Mouse (Mus musculus): ENCODE measurements around the gene Sccpdh.

Sccpdh gene

DNA sequence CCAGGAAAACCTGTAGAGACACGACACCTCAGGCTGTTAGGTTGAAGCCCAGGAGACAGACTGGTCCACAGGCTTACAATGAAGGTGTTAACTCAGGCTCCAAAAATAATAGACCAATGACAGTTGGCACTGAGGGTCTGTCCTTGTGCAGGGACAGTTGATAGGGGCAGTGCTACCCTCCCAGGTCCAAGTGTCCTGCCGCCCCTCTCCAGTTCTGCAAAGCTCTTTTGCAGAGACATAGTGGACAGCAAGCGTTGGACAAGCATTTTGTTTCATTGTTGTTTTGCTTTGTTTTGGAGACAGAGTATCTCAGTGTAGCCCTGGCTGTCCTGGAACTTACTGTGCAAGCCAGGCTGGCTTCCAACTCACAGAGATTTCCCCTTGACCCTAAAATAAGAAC, 63.4 kb downstream of the Sccpdh start:
- DNase-seq (ENCODE audit: extremely low read depth, low read depth, low spot score): no peak

DNA sequence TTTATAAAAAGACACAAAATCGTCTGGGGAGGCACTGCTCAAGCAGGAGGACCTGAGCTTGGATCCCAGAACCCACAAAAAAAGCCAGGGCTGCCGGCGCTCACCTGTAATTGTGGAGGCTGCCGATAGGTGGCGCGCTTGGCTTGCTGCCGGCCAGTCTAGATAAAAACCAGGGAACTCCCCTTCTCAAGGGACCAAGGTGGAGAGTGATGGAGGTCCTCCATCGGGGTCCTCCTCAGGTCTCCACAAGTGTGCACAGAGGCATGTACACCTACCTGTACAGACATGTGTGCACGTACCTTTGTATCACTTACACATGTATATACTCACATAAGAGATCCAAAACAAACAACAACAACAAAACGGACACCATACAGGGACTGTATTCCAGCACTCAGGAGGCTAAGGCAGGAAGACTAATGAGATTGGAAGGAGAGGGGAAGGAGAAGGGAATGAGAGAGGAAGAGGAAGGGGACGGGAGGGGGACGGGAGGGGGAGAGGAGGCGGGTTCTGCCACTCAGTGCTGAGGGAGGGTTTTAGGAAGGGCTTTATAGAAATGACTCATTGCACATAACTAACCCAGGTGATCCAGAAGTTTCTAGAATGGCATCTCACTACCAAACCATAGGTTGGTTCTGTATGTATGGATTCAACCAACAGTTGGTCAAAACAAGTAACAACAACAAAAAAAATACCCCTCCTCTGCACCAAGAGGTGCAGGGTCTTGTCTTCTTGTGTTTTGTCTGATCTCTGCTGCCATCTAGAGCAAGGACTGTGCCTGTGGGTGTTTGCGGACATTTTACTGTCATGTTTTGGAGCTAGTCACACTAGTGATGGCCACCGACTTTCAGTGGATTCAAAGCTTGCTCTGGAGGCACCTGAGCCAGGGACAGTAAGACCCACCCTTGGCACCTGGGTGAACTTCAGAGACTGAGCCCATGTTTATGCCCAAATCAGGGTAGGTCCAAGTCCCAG, 66.8 kb downstream of the Sccpdh start:
- DNase-seq (ENCODE audit: extremely low read depth, low read depth, low spot score): no peak

- no peak for DNase-seq (ENCODE audit: extremely low read depth, low read depth, low spot score)
These were observed 68.5 kb downstream of the Sccpdh start for GRCm38 (mm10) chr1:179736483-179736882.
